In the genomic region with DNA sequence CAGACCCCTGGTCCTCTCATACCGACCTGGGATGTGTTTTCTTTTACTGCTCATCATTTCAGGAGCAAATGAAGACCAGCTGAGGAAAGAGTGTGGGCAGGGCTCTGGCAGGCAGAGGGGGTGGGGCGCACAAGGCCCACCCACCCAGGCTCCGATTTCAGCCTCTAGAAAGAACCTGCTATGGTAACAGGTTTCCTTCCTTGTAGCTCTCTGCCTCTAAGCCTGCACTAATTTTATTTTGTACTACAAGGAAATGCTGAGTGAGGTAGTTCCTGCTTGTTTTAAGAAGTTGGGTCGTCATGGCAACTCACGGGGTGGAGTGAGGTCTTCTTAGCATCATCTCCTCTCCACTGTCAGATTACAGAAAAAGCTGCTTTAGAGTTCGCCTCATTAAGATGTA, we compare ENCODE assay signal across 7 mouse cellular contexts.
DNase-seq lines count a peak whose midpoint lies in the region.

No protein-coding gene starts in this region.

- peak; percentile 47 for DNase-seq in layer of hippocampus, adult 9-11 months
- no peak for DNase-seq in layer of hippocampus, adult 11-12 months (ENCODE audit: low spot score)
- peak; percentile 63 for DNase-seq in ZHBTc4 (ENCODE audit: low read depth, low spot score)
- DNase-seq in frontal cortex, postnatal 14 days (ENCODE audit: low spot score in 2 of 2) = peak; percentile 53 to 57
- peak; percentile 35 for DNase-seq in right cerebral cortex, postnatal 14 days
- DNase-seq in adrenal gland, postnatal 36 days = no peak
- DNase-seq in neural tube, embryonic 10.5 days (ENCODE audit: extremely low spot score, low spot score) = no peak

Comparison
In these comparisons a context has a peak if more than half of its experiments do, and no peak if none do; other contexts are left out.
1. DNase-seq: peak in layer of hippocampus, adult 9-11 months (single experiment), ZHBTc4 (single experiment), frontal cortex, postnatal 14 days (2 of 2) and right cerebral cortex, postnatal 14 days (single experiment); none in layer of hippocampus, adult 11-12 months (single experiment), adrenal gland, postnatal 36 days (0 of 2) and neural tube, embryonic 10.5 days (single experiment).